Mouse (Mus musculus): ENCODE measurements around the gene Cd84. TPM values are rescaled to one million over a fixed set of nuclear protein-coding genes. Genes with fewer than 3 reads are reported as not detected.

Gene Cd84
- polyA plus RNA-seq, 1 experiment from 2014 or later: 2.0 TPM

- WGBS: 80% methylated on average over 6 of the region's 6 CpGs
- Histone ChIP-seq H3K27me3 (replicated peaks) (no peaks in the 10 kb centered on the region), H3K9ac (no peak overlapping the region), H3K27ac (no peak overlapping the region), H3K36me3 (no peaks in the 10 kb centered on the region), H3K9me3 (no peaks in the 10 kb centered on the region), H3K4me2 (replicated peaks) (no peak overlapping the region), H3K4me1 (replicated peaks) (no peaks in the 10 kb centered on the region), H3K4me3 (replicated peaks) (no peak overlapping the region)
- no peak for ATAC-seq
These were observed 80.5 kb downstream of the Cd84 start for GRCm38 (mm10) chr1:171919901-171920510.

- Histone ChIP-seq H3K27ac (no peak overlapping the region), H3K9ac (no peak overlapping the region), H3K4me2 (replicated peaks) (no peak overlapping the region), H3K4me3 (replicated peaks) (no peak overlapping the region), H3K36me3 (no peaks in the 10 kb centered on the region), H3K9me3 (no peaks in the 10 kb centered on the region), H3K27me3 (replicated peaks) (no peaks in the 10 kb centered on the region), H3K4me1 (replicated peaks) (no peaks in the 10 kb centered on the region)
- no peak for ATAC-seq
- WGBS: 66% methylated on average over 9 of the region's 9 CpGs
These were observed 81.6 kb downstream of the Cd84 start for GRCm38 (mm10) chr1:171920989-171921621.

GRCm38 (mm10) chr1:171921641-171922040, 82.1 kb downstream of the Cd84 start:
- 67% methylated on average over 2 of the region's 2 CpGs for WGBS
- H3K36me3 ChIP-seq: no peaks in the 10 kb centered on the region
- no peak overlapping the region for H3K9ac ChIP-seq
- H3K4me2 ChIP-seq (replicated peaks): no peak overlapping the region
- no peak overlapping the region for H3K4me3 ChIP-seq (replicated peaks)
- H3K9me3 ChIP-seq: no peaks in the 10 kb centered on the region
- H3K27me3 ChIP-seq (replicated peaks): no peaks in the 10 kb centered on the region
- H3K4me1 ChIP-seq (replicated peaks): no peaks in the 10 kb centered on the region
- ATAC-seq: no peak
- no peak overlapping the region for H3K27ac ChIP-seq

GRCm38 (mm10) chr1:171922844-171923243, 83.3 kb downstream of the Cd84 start:
- Histone ChIP-seq H3K9ac (no peak overlapping the region), H3K27ac (no peak overlapping the region), H3K4me2 (replicated peaks) (no peak overlapping the region), H3K36me3 (no peaks in the 10 kb centered on the region), H3K4me1 (replicated peaks) (no peaks in the 10 kb centered on the region), H3K9me3 (no peaks in the 10 kb centered on the region), H3K4me3 (replicated peaks) (no peak overlapping the region), H3K27me3 (replicated peaks) (no peaks in the 10 kb centered on the region)
- no peak for ATAC-seq
- 92% methylated on average over 5 of the region's 5 CpGs for WGBS

GRCm38 (mm10) chr1:171924900-171925299, 85.4 kb downstream of the Cd84 start:
- H3K4me1 ChIP-seq (replicated peaks): no peaks in the 10 kb centered on the region

GRCm38 (mm10) chr1:171933851-171934250, 94.4 kb downstream of the Cd84 start:
- Histone ChIP-seq H3K4me2 (replicated peaks) (no peak overlapping the region), H3K27ac (no peak overlapping the region), H3K27me3 (replicated peaks) (no peaks in the 10 kb centered on the region), H3K4me3 (replicated peaks) (no peak overlapping the region), H3K9ac (no peak overlapping the region), H3K9me3 (no peaks in the 10 kb centered on the region), H3K4me1 (replicated peaks) (no peaks in the 10 kb centered on the region), H3K36me3 (no peaks in the 10 kb centered on the region)
- WGBS: 31% methylated on average over 3 of the region's 3 CpGs
- ATAC-seq: no peak

More at GRCm38 (mm10) chr1:171924900-171925299, 85.4 kb downstream of the Cd84 start:
- no peaks in the 10 kb centered on the region for H3K9me3 ChIP-seq
- no peaks in the 10 kb centered on the region for H3K36me3 ChIP-seq
- H3K4me2 ChIP-seq (replicated peaks): no peak overlapping the region
- no peak overlapping the region for H3K4me3 ChIP-seq (replicated peaks)
- no peaks in the 10 kb centered on the region for H3K27me3 ChIP-seq (replicated peaks)
- ATAC-seq: no peak
- H3K27ac ChIP-seq: no peak overlapping the region
- 73% methylated on average over 3 of the region's 3 CpGs for WGBS
- H3K9ac ChIP-seq: no peak overlapping the region

- no peaks in the 10 kb centered on the region for H3K9me3 ChIP-seq
- ATAC-seq: no peak
- H3K4me3 ChIP-seq (replicated peaks): no peak overlapping the region
- 76% methylated on average over 14 of the region's 14 CpGs for WGBS
- H3K4me2 ChIP-seq (replicated peaks): no peak overlapping the region
- no peaks in the 10 kb centered on the region for H3K36me3 ChIP-seq
- H3K27ac ChIP-seq: no peak overlapping the region
- H3K9ac ChIP-seq: no peak overlapping the region
- no peaks in the 10 kb centered on the region for H3K27me3 ChIP-seq (replicated peaks)
- no peaks in the 10 kb centered on the region for H3K4me1 ChIP-seq (replicated peaks)
These were observed 99.8 kb downstream of the Cd84 start for GRCm38 (mm10) chr1:171938952-171939948.

Other genes with a start within 250 kb of the Cd84 start
- 0.53 and 0.60 TPM in 2 replicates for gene Ly9, start 232.3 kb upstream of the Cd84 start, polyA plus RNA-seq (2015; fragmentation: Nextera tagmentation; extraction: Ambion mirVana)
- gene Slamf7, start 186.7 kb upstream of the Cd84 start, polyA plus RNA-seq (2015; fragmentation: Nextera tagmentation; extraction: Ambion mirVana): 0.26 and 0.57 TPM in 2 replicates
- gene Cd48, start 157.7 kb upstream of the Cd84 start, polyA plus RNA-seq (2015; fragmentation: Nextera tagmentation; extraction: Ambion mirVana): 3.8 and 4.5 TPM in 2 replicates
- gene Slamf1, start 72.6 kb upstream of the Cd84 start, polyA plus RNA-seq (2015; fragmentation: Nextera tagmentation; extraction: Ambion mirVana): 0.09 and 0.14 TPM in 2 replicates
- not detected in 2 replicates for gene Gm10521, start 56.0 kb downstream of the Cd84 start, polyA plus RNA-seq (2015; fragmentation: Nextera tagmentation; extraction: Ambion mirVana)
- gene Slamf6, start 77.8 kb downstream of the Cd84 start, polyA plus RNA-seq (2015; fragmentation: Nextera tagmentation; extraction: Ambion mirVana): 0.88 TPM in 2 replicates
- gene Vangl2, start 188.7 kb downstream of the Cd84 start, polyA plus RNA-seq (2015; fragmentation: Nextera tagmentation; extraction: Ambion mirVana): 8.9 and 10.1 TPM in 2 replicates
- gene Nhlh1, start 217.9 kb downstream of the Cd84 start, polyA plus RNA-seq (2015; fragmentation: Nextera tagmentation; extraction: Ambion mirVana): 0.06 and 0.09 TPM in 2 replicates
- gene Copa, start 242.8 kb downstream of the Cd84 start, polyA plus RNA-seq (2015; fragmentation: Nextera tagmentation; extraction: Ambion mirVana): 201 and 203 TPM in 2 replicates
- gene Ncstn, start 243.1 kb downstream of the Cd84 start, polyA plus RNA-seq (2015; fragmentation: Nextera tagmentation; extraction: Ambion mirVana): 135 and 136 TPM in 2 replicates